Mouse (Mus musculus): ENCODE results near the gene Pde1a.

Pde1a gene

GRCm38 (mm10) chr2:80128861-80129698, at the start of gene Pde1a:
Gene Pde1a, minus strand, starts transcription at chr2:80129458.
- no peak for DNase-seq

GRCm38 (mm10) chr2:80178608-80179280, 49.5 kb upstream of the Pde1a start:
- no peak for DNase-seq

- no peak for DNase-seq
Measured at GRCm38 (mm10) chr2:80178154-80178553, 48.9 kb upstream of the Pde1a start.

GRCm38 (mm10) chr2:80168103-80168502, 38.8 kb upstream of the Pde1a start:
- no peak for DNase-seq

- DNase-seq, result no peak
Measured at GRCm38 (mm10) chr2:80158784-80159183, 29.5 kb upstream of the Pde1a start.

- DNase-seq, result no peak
Measured at GRCm38 (mm10) chr2:80158196-80158595, 28.9 kb upstream of the Pde1a start.

- DNase-seq, result no peak
Measured at GRCm38 (mm10) chr2:80150019-80150418, 20.8 kb upstream of the Pde1a start.

- DNase-seq, result no peak
Measured at GRCm38 (mm10) chr2:80149332-80149731, 20.1 kb upstream of the Pde1a start.

- DNase-seq, result no peak
Measured at GRCm38 (mm10) chr2:80135076-80135475, 5.8 kb upstream of the Pde1a start.

GRCm38 (mm10) chr2:80132677-80133076, 3.4 kb upstream of the Pde1a start:
- no peak for DNase-seq

GRCm38 (mm10) chr2:80126663-80127062, 2.6 kb downstream of the Pde1a start:
- DNase-seq, result no peak

- no peak for DNase-seq
Measured at GRCm38 (mm10) chr2:80086891-80087290, 42.4 kb downstream of the Pde1a start.

- DNase-seq, result peak; percentile 65
Measured at GRCm38 (mm10) chr2:80080090-80080821, 49.0 kb downstream of the Pde1a start.

GRCm38 (mm10) chr2:80079618-80080017, 49.6 kb downstream of the Pde1a start:
- DNase-seq, result no peak

- DNase-seq, result no peak
Measured at GRCm38 (mm10) chr2:80076323-80076722, 52.9 kb downstream of the Pde1a start.

- no peak for DNase-seq
Measured at GRCm38 (mm10) chr2:80074531-80074930, 54.7 kb downstream of the Pde1a start.

GRCm38 (mm10) chr2:80074046-80074445, 55.2 kb downstream of the Pde1a start:
- DNase-seq, result no peak

GRCm38 (mm10) chr2:80073426-80073825, 55.8 kb downstream of the Pde1a start:
- DNase-seq, result no peak

GRCm38 (mm10) chr2:80069745-80070144, 59.5 kb downstream of the Pde1a start:
- no peak for DNase-seq

- no peak for DNase-seq
Measured at GRCm38 (mm10) chr2:80066449-80066848, 62.8 kb downstream of the Pde1a start.

GRCm38 (mm10) chr2:80056062-80056461, 73.2 kb downstream of the Pde1a start:
- no peak for DNase-seq

- DNase-seq, result no peak
Measured at GRCm38 (mm10) chr2:80054042-80054441, 75.2 kb downstream of the Pde1a start.

- DNase-seq, result no peak
Measured at GRCm38 (mm10) chr2:80046751-80047513, 82.3 kb downstream of the Pde1a start.
